Mouse (Mus musculus) adrenal gland, postnatal 4 days (tissue): Measurements from ENCODE around the gene Pde4b. TPM values are rescaled to one million over a fixed set of nuclear protein-coding genes. Genes with fewer than 3 reads are reported as not detected.

Source experiments
- DNase-seq, 2 experiments: peaks; one replicate each; pipeline ENCODE4 v3.0.0; 2021 to 2022; ENCODE audit warnings: low spot score in 2 of 2, mixed read lengths in 2 of 2
- total RNA-seq, 2 experiments: library from RNA; stranded (reverse); gene quantifications; 2 replicates each; pipeline ENCODE4 v1.2.3; 2021

Gene Pde4b
- total RNA-seq, 2 experiments from 2014 or later, result 13.9 to 16.4 TPM

DNA sequence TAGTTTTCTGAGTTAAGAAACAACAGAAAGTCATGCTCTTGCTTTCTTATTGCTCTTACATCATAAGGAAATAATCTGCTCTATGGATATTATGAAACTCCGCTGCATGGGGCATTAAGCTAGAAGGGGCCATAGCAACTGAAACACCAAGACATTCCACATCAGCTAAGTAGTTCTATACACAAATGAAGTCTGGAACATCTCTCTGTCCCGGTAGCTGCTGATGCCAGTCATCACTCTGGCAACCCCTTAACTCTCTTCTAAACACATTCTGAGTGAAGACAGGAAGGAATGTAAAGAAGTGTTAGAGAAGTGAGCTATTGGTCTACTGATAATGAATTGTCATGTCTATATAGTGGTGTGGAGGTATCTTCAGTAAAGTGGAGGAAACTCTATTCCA lies 88.6 kb downstream of the Pde4b start:
- DNase-seq, result no peak

DNA sequence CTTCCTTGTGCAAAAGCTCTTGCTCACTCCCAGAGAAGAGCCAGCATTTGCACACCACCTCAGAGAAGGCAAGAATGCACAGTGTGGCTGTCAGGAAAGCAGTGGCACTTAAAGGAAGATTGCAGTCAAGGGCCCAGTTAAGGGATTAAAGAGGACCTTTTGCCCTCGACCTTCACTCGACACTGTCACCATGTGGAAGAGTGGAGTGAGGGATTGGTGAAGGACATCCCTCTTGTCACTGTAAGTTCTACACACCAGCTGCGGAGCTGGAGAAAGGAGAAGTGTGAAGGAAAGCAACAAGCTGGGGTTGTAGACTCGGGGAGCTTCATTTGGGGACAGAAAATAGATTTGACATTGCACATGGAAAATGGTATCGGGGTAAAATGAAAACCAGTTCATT lies 89.9 kb downstream of the Pde4b start:
- no peak for DNase-seq

DNA sequence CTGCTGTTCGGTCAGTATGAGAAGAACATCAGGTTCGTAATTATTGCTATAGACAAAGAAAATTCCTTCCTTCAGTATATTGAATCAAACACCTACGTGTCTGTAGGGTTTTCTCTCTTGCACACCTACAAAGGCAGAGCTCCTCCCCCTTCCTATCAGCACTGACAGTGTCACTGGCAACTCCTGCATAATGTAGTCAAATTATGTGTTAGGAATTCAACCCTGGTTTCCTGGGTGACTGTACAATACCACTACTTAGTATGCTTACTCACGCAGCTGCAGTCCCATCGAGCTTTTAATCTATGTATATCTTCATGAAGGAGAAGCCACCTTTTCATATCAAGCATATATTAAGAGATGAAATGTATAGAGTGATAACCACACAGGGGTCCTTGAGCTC lies 99.5 kb downstream of the Pde4b start:
- no peak for DNase-seq

DNA sequence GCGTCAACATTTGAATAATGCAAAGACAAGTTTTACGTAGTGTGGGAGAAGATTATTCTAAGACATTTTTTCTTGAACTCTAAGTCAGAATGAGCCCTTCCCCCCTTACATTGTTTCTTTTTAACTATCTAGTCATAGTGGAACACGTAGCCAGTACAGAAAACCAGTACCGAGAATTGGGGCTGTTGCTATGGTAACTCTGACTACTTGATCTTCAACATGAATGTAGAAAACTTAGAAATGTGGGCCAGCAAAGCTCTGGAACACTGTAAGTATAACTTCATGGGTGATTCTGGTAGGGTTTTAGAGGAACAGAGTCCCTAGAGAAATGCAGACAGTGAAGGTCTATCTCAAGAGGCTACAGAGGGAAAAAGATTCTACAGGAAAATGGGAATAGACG lies 110.4 kb downstream of the Pde4b start:
- no peak for DNase-seq

DNA sequence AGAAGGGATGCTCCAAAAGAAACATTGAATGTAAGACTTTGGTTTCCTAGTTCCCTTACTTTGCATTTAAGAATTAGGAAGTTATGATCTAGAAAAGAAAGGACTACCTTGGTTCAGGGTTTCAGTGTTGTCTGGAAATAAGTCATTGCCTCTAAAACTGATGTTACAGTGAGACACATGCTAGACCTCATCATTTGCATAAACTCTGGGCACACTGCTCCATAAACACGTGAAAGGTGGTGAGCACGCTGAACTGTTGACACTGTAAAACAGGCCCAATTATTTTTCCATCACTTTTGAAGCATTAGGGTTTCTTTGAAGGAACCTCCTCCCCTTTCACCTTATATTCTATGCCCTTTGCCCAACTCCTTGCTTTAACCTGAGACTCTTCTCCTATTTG lies 122.4 kb downstream of the Pde4b start:
- DNase-seq, result no peak

DNA sequence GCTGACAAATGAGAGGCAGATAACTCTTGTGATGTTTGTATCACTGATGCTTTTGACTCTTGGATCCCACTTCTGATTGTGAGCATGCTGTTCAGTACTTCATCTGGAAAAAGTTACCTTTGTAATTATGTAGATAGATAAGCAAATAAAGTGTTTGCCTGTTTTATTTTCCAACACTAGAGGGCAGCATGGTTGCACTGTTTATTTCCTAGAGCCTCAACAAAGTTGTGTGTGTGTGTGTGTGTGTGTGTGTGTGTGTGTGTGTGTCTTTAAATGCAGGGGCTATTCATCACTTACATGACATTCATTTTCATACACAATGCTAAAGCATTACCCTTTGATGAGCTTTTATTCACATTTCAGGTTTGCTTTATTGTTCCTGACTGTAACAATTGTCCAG lies 139.4 kb downstream of the Pde4b start:
- no peak for DNase-seq

DNA sequence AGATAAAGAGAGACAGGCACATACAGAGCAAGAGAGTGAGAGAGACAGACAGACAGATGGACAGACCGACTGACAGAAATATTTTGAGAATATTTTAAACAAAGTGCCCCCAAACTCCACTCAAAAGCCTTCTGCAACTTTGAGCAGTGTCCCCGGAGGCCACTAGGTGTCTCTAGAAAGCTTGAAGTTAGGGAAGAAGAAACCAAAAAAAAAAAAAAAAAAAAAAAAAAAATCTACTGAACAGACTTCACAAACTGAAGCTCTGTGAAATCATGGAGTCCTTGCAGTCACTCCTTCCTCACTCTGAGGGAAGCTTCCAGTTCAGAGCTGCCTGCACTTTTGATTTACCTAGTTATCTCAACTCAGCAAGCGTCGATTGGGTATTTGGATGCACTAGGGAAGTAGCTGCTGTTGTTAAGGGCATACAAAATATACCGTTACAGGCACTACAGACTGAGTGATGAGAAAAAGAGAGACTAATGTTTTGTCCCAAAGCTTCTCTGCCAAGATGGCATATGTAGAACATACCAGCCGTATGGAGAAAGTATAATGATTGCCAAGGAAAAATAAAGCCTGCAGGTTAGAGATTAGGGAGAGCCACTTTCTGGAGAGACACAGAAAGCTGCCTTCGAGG lies 141.7 kb downstream of the Pde4b start:
- DNase-seq, result no peak

DNA sequence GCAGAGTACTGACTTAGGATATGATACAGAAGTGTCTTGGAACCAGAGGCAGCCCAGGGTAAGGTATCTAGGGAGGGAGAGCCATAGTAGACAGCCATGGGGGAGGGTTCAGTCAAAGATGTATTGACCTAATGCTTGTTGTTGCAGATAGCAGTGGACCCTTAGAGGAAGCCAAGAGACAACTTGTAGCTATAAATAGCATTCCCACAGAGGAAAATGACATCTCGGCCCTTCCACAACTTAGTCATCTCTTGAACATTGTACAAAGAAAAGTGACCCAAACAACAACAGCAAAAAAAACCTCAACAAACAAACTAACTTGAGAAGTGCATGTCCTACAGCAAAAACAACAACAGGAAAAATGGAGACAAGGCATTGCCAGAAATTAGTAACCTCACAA lies 143.6 kb downstream of the Pde4b start:
- no peak for DNase-seq

DNA sequence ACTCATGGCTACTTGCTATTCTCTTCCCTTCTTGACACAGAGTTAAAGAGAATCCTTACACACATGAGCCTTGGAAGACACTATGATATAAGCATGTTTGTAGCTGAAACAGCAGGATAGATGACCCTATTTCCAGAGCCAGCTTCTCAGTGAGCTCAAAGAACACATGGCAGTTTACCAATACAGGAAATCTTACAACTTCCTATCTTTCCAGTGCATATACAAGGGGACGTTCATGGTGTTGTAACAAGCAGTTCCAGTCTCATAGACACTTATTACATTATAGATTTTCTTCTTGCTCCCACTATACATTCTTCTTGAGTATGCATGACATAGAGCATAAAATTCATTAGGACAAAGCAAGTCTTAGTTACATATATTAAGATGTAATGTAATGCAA lies 146.3 kb downstream of the Pde4b start:
- DNase-seq, result no peak

DNA sequence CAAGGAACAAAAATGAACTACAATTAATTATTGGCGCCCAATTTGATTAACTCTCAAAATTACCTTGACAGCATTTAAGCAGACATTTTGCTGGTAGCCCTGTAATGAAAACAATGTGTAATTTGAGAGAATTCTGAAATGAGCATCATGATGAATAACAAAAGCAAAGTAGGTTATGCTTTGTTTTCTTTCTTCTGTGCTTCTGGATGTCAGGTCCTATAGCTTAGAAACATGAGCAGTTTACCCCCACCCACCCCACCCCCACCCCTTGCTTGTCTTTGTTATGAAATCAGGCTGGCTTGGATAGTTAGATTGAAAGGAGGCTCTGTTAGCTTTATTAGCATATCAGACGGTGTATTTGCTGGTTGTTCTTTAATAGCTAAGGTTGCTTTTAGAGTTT lies 147.8 kb downstream of the Pde4b start:
- DNase-seq, result no peak

DNA sequence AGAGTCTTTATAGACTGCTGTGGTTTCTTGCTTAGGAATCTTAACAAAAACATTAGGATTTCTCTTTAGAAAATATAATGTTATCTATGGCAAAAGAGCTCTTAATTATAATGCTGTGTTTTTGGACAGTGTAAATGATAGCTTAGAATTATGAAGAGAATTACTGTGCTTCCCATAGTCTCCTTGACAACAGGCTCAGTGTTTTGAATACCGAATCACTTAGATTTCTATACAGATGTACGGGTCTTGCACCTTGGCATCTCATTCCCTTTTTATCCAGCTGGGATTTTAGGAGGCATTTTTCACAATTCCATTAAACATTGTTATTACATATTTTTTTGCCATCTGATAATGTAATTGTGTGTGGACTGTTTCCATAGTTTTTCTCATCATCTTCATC lies 151.8 kb downstream of the Pde4b start:
- no peak for DNase-seq

DNA sequence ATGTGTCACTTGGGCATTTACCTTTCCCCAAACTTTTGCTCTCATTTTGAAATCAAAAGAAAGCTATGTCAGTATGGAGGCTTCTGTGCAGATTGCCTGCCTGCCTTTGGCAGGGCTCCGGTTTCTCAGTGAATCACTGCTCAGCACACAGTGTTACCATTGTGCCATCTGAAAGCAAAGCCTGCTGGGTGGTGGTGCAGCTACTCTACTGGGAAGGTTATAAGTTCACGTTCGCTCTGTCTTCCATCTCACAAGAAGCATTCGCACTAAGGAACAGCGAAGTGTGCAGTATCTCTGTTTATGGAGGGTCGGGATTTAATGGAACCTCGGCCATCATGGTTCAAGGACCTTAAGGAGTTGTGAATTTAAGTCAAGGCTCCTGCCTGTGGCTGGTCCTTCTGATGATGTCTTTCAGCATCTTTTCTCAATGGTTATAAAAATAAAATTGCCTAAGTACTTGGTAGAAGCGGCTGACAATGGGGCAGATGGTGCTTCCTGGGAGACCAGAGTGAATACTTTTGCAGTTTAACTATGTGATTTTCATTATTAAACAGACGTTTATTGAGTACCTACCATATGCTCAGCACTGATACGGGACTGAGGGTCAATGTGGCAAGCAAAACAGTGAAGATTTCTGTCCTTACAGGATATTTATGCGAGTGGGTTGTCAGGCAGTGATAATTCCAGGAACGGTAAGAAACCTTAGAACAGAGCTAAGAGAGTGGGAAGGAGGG lies 152.5 kb downstream of the Pde4b start:
- DNase-seq, result no peak

DNA sequence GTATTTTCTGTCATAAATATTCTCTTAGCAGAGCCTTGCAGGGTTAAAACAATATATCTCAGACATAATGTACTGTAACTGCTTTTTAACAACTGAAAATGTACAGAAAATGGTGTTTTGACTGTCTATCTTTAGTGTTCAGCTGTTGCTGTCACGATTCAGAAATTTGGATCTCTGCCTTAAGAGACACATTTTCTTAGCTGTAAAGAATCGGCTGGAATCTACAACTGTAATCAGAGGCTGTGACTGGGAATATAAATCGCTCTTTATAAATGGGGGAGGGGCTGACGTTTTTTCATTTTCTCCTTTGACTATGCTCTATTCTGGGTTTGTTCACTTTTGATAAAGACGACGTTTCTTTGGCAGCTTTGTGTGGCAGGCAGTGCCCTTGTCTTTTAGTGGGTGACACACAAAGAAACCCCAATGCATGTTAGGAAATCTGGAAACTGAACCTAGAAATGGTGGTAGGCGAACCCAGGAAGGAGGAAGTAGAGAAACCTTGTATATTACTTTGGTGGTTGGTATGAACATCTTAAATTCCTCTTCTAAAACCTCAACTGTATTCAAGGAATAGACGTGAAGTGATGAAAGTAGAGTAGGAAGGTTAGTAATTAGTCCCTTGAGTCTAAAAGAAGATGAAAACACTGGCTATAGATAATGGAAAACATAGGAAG lies 153.5 kb downstream of the Pde4b start:
- DNase-seq, result no peak

DNA sequence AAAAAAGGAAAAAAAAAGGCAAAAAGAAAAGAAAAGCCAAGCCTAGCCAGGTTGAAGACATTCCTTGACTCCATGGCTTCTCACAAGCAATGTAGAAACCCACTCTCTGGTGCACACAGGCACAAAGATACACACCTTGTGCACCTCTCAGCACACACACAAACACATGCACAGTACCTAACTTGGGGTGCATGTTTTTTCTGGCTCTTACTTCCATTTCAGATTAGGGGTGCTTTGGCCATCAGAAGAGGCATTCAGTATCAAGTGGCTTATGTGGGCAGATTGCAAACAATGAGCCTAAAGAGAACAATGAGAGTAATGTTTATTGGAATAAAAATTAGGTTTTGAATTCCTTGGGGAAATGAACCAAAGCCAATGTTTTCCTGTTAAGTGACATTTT lies 166.7 kb downstream of the Pde4b start:
- DNase-seq, result no peak

DNA sequence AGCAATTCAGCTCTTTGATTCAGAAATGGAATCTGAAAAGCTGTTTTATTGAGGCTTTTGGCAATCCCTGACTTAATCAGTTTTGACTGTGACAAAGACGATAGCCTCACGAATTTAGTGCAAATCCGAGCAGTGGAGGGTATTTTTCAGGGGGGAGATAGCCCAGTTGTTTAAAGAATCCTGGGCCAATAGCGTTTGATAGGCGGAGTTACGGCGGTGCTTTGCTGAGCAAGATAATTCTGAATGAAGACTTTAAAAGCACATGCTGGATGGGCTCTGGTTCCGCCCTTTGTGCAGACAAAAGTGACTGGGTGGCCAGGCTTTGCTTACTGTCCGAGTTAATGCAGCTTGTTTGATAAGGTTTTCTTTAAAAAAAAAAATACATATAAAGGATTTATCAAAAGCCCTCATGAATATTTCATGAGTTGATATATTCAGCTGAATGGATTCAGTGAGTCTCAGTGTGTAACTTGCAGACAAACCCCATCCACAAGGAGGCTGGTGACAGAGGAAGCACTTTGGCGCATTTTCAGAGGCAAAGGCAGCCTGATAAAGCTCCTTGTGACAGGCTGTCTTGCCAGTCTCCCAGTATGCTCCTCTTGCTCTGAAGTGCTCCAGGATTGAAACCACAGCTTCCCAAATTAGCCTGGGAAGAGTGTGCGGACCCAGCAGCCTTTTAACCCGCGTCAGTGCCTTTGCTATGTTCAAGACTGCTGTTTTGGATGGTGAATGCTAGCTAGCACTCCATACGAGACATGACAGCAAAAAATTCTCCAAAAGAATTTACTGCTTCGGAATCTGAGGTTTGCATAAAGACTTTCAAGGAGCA lies 167.3 kb downstream of the Pde4b start:
- DNase-seq, result no peak

DNA sequence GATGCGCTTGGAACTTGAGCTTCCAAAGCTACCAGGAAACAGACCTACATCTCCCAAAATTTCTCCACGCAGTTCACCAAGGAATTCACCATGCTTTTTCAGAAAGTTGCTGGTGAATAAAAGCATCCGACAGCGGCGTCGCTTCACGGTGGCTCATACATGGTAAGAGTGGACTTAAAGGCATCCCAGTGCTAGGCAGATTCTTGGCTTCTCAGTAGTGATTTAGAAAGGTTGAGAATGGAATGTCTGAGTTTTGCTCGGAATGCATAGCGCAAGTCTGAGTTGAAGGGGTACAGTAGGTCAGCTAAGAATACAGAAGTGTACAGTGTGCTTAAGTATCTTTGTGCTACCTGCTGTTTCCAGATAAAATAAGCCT lies 167.9 kb downstream of the Pde4b start:
- DNase-seq, result no peak

DNA sequence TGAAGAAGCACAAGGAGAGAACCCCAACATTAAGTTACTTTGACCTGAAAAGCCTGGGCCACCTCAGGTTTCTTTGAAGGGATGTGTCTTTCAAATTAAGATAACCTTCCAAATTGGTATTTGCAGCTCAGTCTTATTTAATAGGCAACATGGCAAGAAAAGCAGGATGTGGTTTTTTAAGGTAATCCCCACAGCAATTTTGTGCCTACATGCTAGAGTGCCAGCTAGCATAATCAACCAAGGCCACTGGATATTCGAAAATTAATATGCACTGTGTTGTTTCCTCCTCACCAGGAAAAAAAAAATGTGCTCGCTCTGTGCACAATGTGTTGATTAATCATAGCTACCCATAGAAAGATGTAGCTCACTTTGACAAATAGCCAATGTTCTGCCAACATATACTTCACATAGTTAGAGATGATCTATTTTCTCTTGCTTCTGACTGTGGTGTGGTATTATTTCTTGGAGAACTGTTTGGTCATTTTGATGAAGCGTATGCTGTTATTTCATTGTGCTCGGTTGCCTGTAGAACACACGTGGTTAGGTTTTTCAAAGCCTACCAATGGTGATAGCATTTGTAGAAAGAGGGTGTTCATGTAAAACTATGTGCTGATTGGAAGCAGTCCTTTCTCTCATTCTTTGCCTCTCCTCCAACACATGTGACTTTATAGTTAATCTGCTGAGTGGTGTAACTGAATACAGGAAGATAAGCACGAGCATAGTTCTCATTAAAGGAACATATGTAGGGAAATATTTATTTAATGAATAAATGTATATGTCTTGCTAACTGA lies 169.0 kb downstream of the Pde4b start:
- no peak for DNase-seq

DNA sequence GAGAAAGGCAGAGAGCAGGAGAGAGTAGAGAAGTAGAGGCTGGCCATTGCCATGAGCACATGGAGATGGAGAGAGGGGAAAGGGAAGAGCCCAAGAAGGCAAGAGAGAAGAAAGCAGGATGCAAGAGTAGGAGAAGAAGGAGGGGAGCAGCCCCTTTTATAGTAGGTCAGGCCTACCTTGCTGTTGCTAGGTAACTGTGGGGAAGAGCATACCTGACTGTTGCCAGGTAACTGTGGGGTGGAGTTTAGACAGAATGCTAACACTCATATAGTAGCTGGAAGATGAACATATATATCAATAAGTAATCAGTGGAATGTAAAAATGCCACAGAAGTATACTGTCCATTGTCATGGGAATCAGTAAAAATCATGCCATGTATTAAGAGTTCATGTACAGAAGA lies 172.9 kb downstream of the Pde4b start:
- no peak for DNase-seq

DNA sequence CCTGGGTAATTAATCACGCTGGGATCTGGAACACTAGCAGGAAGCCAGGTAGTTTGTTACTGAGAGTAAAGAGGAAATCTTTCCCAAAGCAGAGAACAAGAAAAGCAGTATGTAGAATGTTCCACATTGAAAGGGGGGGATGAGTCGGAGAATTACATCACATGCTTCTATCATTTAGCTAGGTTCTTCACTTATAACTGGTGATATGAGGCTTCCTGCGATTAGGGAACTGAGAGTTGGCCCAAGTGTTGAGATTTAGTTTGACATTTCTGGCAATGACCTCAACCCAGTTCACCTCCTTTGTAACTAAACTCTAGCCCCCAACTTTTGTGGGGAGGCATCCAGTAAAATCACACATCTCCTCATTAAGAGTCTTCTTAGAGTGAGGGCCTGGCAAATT lies 185.0 kb downstream of the Pde4b start:
- DNase-seq, result no peak

DNA sequence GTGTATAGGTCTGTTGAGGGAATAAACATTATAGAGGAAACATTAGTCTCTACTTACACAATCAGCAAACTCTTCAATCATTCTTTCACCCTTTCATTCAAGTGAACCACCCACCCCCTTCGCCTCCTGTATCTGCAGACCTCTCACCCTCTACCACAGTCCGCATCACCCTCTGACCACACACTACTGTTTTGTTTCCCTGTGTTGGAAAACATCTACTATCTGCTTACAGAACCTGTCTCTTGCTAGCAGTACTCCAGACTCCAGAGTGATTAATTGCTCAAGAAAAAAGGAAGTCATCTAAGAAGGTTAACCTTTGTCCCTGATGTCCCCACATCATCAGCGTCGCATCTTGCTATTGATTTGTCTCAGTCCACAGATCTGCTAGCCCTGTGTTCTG lies 185.4 kb downstream of the Pde4b start:
- DNase-seq, result no peak

DNA sequence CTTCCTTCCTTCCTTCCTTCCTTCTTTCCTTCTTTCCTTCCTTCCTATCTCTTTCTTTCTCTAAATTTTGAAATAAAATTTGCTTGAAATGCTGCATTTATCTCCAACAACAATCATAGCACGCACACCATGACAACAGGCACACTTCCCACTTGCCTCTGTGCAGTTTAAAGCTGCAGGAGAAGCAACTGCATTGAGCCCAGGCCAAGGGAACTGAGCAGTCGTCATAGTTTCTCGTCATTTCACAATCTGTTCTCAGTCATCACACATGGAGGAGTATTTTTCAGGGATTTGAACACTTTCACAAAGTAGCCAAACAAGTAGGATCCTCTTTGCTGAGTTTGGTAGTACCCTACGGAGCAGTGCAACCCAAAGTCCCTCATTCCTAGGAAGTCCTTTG lies 188.4 kb downstream of the Pde4b start:
- no peak for DNase-seq
